Mouse (Mus musculus): ENCODE data around the gene Tctn1. TPM values are rescaled to one million over a fixed set of nuclear protein-coding genes. Genes with fewer than 3 reads are reported as not detected.

Gene Tctn1
- polyA plus RNA-seq, 1 experiment: 28.0 TPM

GRCm38 (mm10) chr5:122258027-122258741 lies 6.1 kb downstream of the Tctn1 start:
- no peak overlapping the region for H3K27ac ChIP-seq (ENCODE audit: insufficient read depth, low read length)
- no peak for TF ChIP-seq CTCF (IDR thresholded peaks at IDR 0.05; ENCODE audit: extremely low read depth, insufficient read depth, low read length)
- no peak for TF ChIP-seq POLR2A (IDR thresholded peaks at IDR 0.05; ENCODE audit: extremely low read depth, insufficient read depth, low read length)
- H3K4me3 ChIP-seq (ENCODE audit: insufficient read depth, low read length): no peak overlapping the region
- no peaks in the 10 kb centered on the region for H3K4me1 ChIP-seq (ENCODE audit: control insufficient read depth, insufficient read depth, low read length)

GRCm38 (mm10) chr5:122251895-122252606 lies 12.2 kb downstream of the Tctn1 start:
- H3K27ac ChIP-seq (ENCODE audit: insufficient read depth, low read length): no peak overlapping the region
- peaks cover 8% of the 10 kb centered on the region; the same call in 1 of the 2 replicates for H3K4me1 ChIP-seq (ENCODE audit: control insufficient read depth, insufficient read depth, low read length)
- H3K4me3 ChIP-seq (ENCODE audit: insufficient read depth, low read length): no peak overlapping the region
- TF ChIP-seq POLR2A (IDR thresholded peaks at IDR 0.05; ENCODE audit: extremely low read depth, insufficient read depth, low read length) (no peak), CTCF (IDR thresholded peaks at IDR 0.05; ENCODE audit: extremely low read depth, insufficient read depth, low read length) (no peak)

GRCm38 (mm10) chr5:122249281-122249680 lies 15.0 kb downstream of the Tctn1 start:
- no peak overlapping the region for H3K27ac ChIP-seq (ENCODE audit: insufficient read depth, low read length)
- peaks cover 9% of the 10 kb centered on the region; the same call in 1 of the 2 replicates for H3K4me1 ChIP-seq (ENCODE audit: control insufficient read depth, insufficient read depth, low read length)
- no peak for TF ChIP-seq CTCF (IDR thresholded peaks at IDR 0.05; ENCODE audit: extremely low read depth, insufficient read depth, low read length)
- no peak for TF ChIP-seq POLR2A (IDR thresholded peaks at IDR 0.05; ENCODE audit: extremely low read depth, insufficient read depth, low read length)
- H3K4me3 ChIP-seq (ENCODE audit: insufficient read depth, low read length): no peak overlapping the region

GRCm38 (mm10) chr5:122247934-122248333 lies 16.3 kb downstream of the Tctn1 start:
- Histone ChIP-seq H3K4me1 (ENCODE audit: control insufficient read depth, insufficient read depth, low read length) (peaks cover 9% of the 10 kb centered on the region; the same call in 1 of the 2 replicates), H3K27ac (ENCODE audit: insufficient read depth, low read length) (peak overlapping the region; percentile 13; the same call in 1 of the 2 replicates), H3K4me3 (ENCODE audit: insufficient read depth, low read length) (no peak overlapping the region)
- no peak for TF ChIP-seq CTCF (IDR thresholded peaks at IDR 0.05; ENCODE audit: extremely low read depth, insufficient read depth, low read length)
- no peak for TF ChIP-seq POLR2A (IDR thresholded peaks at IDR 0.05; ENCODE audit: extremely low read depth, insufficient read depth, low read length)

GRCm38 (mm10) chr5:122247529-122247928 lies 16.7 kb downstream of the Tctn1 start:
- H3K4me3 ChIP-seq (ENCODE audit: insufficient read depth, low read length): no peak overlapping the region
- no peak for TF ChIP-seq CTCF (IDR thresholded peaks at IDR 0.05; ENCODE audit: extremely low read depth, insufficient read depth, low read length)
- no peak for TF ChIP-seq POLR2A (IDR thresholded peaks at IDR 0.05; ENCODE audit: extremely low read depth, insufficient read depth, low read length)
- peaks cover 9% of the 10 kb centered on the region; the same call in 1 of the 2 replicates for H3K4me1 ChIP-seq (ENCODE audit: control insufficient read depth, insufficient read depth, low read length)
- peak overlapping the region; percentile 54; the same call in 1 of the 2 replicates for H3K27ac ChIP-seq (ENCODE audit: insufficient read depth, low read length)

GRCm38 (mm10) chr5:122246547-122247167 lies 17.6 kb downstream of the Tctn1 start:
- Histone ChIP-seq H3K4me3 (ENCODE audit: insufficient read depth, low read length) (no peak overlapping the region), H3K27ac (ENCODE audit: insufficient read depth, low read length) (0 out of 2 replicates have a peak overlapping the region, but pooled peaks have one; percentile 54)
- TF ChIP-seq POLR2A (IDR thresholded peaks at IDR 0.05; ENCODE audit: extremely low read depth, insufficient read depth, low read length) (no peak), CTCF (IDR thresholded peaks at IDR 0.05; ENCODE audit: extremely low read depth, insufficient read depth, low read length) (no peak)

GRCm38 (mm10) chr5:122245186-122245585 lies 19.1 kb downstream of the Tctn1 start:
- no peak overlapping the region for H3K4me3 ChIP-seq (ENCODE audit: insufficient read depth, low read length)
- H3K4me1 ChIP-seq (ENCODE audit: control insufficient read depth, insufficient read depth, low read length): peaks cover 9% of the 10 kb centered on the region; the same call in 1 of the 2 replicates
- no peak overlapping the region for H3K27ac ChIP-seq (ENCODE audit: insufficient read depth, low read length)
- TF ChIP-seq POLR2A (IDR thresholded peaks at IDR 0.05; ENCODE audit: extremely low read depth, insufficient read depth, low read length) (no peak), CTCF (IDR thresholded peaks at IDR 0.05; ENCODE audit: extremely low read depth, insufficient read depth, low read length) (no peak)

More at GRCm38 (mm10) chr5:122246547-122247167, 17.6 kb downstream of the Tctn1 start:
- H3K4me1 ChIP-seq (ENCODE audit: control insufficient read depth, insufficient read depth, low read length): peaks cover 9% of the 10 kb centered on the region; the same call in 1 of the 2 replicates

- no peak overlapping the region for H3K27ac ChIP-seq (ENCODE audit: insufficient read depth, low read length)
- TF ChIP-seq CTCF (IDR thresholded peaks at IDR 0.05; ENCODE audit: extremely low read depth, insufficient read depth, low read length): no peak
- H3K4me3 ChIP-seq (ENCODE audit: insufficient read depth, low read length): no peak overlapping the region
- H3K4me1 ChIP-seq (ENCODE audit: control insufficient read depth, insufficient read depth, low read length): peaks cover 9% of the 10 kb centered on the region; the same call in 1 of the 2 replicates
Observed at GRCm38 (mm10) chr5:122243781-122244523, 20.3 kb downstream of the Tctn1 start.
